Mouse (Mus musculus): ENCODE measurements around the gene Ust.

DNA sequence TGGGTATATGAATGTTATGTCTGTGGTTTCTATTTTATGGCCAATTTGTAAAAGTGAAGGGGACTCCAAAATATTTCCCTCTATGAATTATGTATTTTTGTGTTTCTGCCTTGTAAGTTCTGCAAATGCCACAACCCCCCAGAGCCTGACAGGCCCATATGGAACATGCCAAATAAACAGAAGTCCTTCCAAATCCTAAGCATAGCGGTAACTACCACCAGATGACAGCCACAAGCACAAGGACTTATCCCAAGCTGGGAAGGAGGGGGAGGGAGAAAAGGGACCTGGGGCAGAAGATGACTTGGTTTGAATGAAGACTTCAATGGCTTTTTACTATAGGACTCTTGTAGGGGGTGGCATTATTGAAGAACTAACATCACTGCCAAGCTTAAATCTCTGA is 182.0 kb downstream of the Ust start:
- TF ChIP-seq NRF1 (IDR thresholded peaks at IDR 0.05; ENCODE audit: low read depth, low read length), result no peak
- TF ChIP-seq ZC3H11A (IDR thresholded peaks at IDR 0.05; ENCODE audit: low read depth, low read length), result no peak
- TF ChIP-seq GABPA (IDR thresholded peaks at IDR 0.05; ENCODE audit: insufficient replicate concordance, low read depth, low read length), result no peak
- TF ChIP-seq SMC3 (IDR thresholded peaks at IDR 0.05; ENCODE audit: low read depth, low read length), result no peak
- TF ChIP-seq CTCF (conservative IDR thresholded peaks at IDR 0.05 in 1 of 2, IDR thresholded peaks at IDR 0.05 in 1 of 2; ENCODE audit: low read depth in 2 of 2, low read length in 2 of 2), result no peak
- no peak for TF ChIP-seq POLR2A (IDR thresholded peaks at IDR 0.05; ENCODE audit: low read depth, low read length)
- no peak for TF ChIP-seq CHD2 (IDR thresholded peaks at IDR 0.05; ENCODE audit: low read length)
- TF ChIP-seq EP300 (IDR thresholded peaks at IDR 0.05; ENCODE audit: low read length), result no peak
- TF ChIP-seq MAFK (IDR thresholded peaks at IDR 0.05; ENCODE audit: insufficient replicate concordance, low read length), result no peak
- no peak for TF ChIP-seq ZNF384 (IDR thresholded peaks at IDR 0.05; ENCODE audit: low read depth, low read length)
- TF ChIP-seq USF1 (IDR thresholded peaks at IDR 0.05; ENCODE audit: low read depth, low read length), result no peak
- no peak for TF ChIP-seq IRF4 (IDR thresholded peaks at IDR 0.05; ENCODE audit: low read depth, low read length)

All from CH12.LX (cell line).